Mouse (Mus musculus) small intestine, adult 2 months (tissue): ENCODE data around the gene Megf11. TPM values are rescaled to one million over a fixed set of nuclear protein-coding genes. Genes with fewer than 3 reads are reported as not detected.

Experiments used
- H3K27ac ChIP-seq: fragments of 200-500 bp; 2 replicates; pipeline ENCODE4 v1.5.1; 2012; ENCODE audit warnings: low read depth, low read length, control low read depth, inconsistent platforms; ENCODE audit not compliant: insufficient read depth
- H3K27me3 ChIP-seq: fragments of 200-500 bp; 2 replicates; pipeline ENCODE4 v1.6.1; 2012; ENCODE audit warnings: mild to moderate bottlenecking, moderate library complexity, low read length, inconsistent platforms; ENCODE audit not compliant: control insufficient read depth, insufficient read depth
- H3K36me3 ChIP-seq: fragments of 200-500 bp; 2 replicates; pipeline ENCODE4 v1.6.1; 2012; ENCODE audit warnings: mild to moderate bottlenecking, low read length, control low read depth, inconsistent platforms; ENCODE audit not compliant: control insufficient read depth, insufficient read depth
- H3K4me1 ChIP-seq: fragments of 200-500 bp; 2 replicates; pipeline ENCODE4 v1.6.1; 2012; ENCODE audit warnings: low read length, inconsistent platforms, mixed read lengths; ENCODE audit not compliant: control insufficient read depth, insufficient read depth, insufficient read length
- H3K4me3 ChIP-seq: fragments of 200-500 bp; 2 replicates; pipeline ENCODE4 v1.5.1; 2012; ENCODE audit warnings: low read depth, mild to moderate bottlenecking, control low read depth, inconsistent platforms, low read length, moderate library complexity
- CTCF ChIP-seq: fragments of 200-500 bp; IDR thresholded peaks from 2 replicates; pipeline ENCODE4 v1.5.1; 2012; ENCODE audit warnings: low read depth, mild to moderate bottlenecking, control low read depth, inconsistent platforms, low read length, moderate library complexity, mixed read lengths; ENCODE audit not compliant: insufficient replicate concordance, insufficient read length; ENCODE audit errors: extremely low read depth
- POLR2A ChIP-seq: fragments of 200-500 bp; IDR thresholded peaks from 2 replicates; pipeline ENCODE4 v1.6.1; 2012; ENCODE audit warnings: low read depth, mild to moderate bottlenecking, control low read depth, inconsistent platforms, low read length, moderate library complexity
- WGBS: fragments of 180-500 bp; shearing (Covaris S2); methylation state at CpG from one replicate; pipeline ENCODE4 v1.1.7; 2018; 5-methylcytosine and 5-hydroxymethylcytosine counted together
- polyA plus RNA-seq: library from polyadenylated mRNA; depleted of rRNA; stranded (reverse); fragments of >200 nt; gene quantifications from 2 replicates; pipeline ENCODE4 v1.2.3, GENCODE M21; 2012

Gene Megf11
- polyA plus RNA-seq, 1 experiment, result 0.10 TPM

DNA sequence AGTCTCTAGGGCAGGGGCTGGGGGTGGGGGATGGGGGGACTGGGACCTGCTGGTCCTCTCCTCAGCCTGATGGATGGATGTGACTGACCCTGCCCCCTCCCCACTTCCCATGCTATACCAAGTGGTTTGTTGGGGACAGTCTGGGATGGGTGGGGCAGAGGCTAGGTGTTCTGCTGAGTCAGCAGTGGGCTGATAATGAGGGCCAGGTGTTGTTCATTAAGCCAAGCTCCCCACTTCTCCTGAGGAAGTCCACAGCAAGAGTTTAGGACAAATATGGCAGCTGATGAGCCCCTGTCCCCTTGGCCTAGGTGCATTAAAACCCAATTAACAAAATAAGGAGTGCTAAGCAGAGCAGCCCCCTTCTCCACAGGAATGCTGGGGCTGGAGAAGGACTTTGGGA is 190.2 kb downstream of the Megf11 start:
- no peaks in the 10 kb centered on the region for H3K36me3 ChIP-seq
- H3K4me3 ChIP-seq, result no peak overlapping the region
- no peak overlapping the region for H3K27ac ChIP-seq
- H3K27me3 ChIP-seq, result peaks cover 7% of the 10 kb centered on the region; the same call in 1 of the 2 replicates
- TF ChIP-seq CTCF, result no peak
- TF ChIP-seq POLR2A, result no peak
- H3K4me1 ChIP-seq, result peaks cover 16% of the 10 kb centered on the region

DNA sequence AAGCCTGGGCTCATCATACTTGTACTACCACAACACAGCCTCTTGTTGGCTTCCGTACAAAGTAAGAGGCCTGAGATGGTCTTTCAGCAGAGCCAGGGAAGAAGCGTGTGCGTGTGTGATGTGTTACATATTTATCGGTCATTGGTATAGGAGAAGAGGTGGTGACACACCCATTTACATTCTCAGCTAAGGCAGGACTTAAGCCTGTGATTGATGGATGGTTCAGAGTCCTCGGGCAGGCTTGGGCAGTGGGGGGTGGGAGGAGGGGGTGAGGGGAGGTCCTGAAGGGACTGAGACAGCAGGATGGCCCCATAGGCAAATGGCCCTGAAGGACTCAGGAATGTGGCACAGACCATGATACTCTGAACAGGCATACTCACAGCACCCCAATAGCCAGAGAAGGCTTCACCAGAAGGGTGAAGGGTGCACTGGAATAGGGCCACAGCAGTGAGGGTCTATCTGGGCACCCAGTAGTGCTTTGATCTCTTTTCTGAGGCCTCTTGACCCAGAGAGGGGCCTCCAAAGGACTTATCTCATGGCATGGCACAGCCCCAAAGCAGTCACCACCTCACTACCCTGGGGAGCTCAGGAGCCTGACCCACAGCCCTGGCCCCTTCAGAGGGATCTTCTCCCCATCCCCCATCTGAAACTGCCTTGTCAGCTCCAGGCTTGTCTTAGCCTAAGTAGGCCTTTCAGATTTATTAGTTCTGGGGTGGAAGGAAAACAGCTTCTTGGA is 190.9 kb downstream of the Megf11 start:
- peaks cover 9% of the 10 kb centered on the region; the same call in 1 of the 2 replicates for H3K27me3 ChIP-seq
- WGBS, result 29% methylated on average over 5 of the region's 5 CpGs
- peaks cover 16% of the 10 kb centered on the region for H3K4me1 ChIP-seq
- no peak overlapping the region for H3K4me3 ChIP-seq
- no peak overlapping the region for H3K27ac ChIP-seq
- no peaks in the 10 kb centered on the region for H3K36me3 ChIP-seq
- TF ChIP-seq POLR2A, result no peak
- no peak for TF ChIP-seq CTCF

DNA sequence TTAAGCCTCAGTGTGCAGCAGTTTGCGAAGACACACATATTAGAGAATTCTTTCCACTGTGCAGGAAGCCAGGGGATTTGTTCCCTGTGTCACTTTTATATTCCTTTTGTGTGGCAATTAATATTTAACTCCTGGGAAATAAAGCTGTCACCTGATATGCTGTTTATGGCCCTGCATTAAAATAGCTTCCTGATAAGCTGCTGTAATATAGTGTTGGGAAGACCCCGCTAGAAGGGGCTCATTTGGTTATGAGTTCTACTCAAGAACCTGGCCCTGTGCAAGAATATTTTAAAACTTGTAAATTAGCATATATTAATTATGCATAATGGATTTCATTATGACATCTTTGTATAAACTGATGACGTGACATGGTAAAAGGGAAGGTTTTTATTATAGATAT is 191.7 kb downstream of the Megf11 start:
- TF ChIP-seq CTCF (no peak), POLR2A (no peak)
- Histone ChIP-seq H3K27me3 (peaks cover 7% of the 10 kb centered on the region; the same call in 1 of the 2 replicates), H3K36me3 (no peaks in the 10 kb centered on the region), H3K4me3 (no peak overlapping the region), H3K4me1 (peaks cover 16% of the 10 kb centered on the region), H3K27ac (no peak overlapping the region)
- WGBS, result 30% methylated on average over 3 of the region's 3 CpGs

DNA sequence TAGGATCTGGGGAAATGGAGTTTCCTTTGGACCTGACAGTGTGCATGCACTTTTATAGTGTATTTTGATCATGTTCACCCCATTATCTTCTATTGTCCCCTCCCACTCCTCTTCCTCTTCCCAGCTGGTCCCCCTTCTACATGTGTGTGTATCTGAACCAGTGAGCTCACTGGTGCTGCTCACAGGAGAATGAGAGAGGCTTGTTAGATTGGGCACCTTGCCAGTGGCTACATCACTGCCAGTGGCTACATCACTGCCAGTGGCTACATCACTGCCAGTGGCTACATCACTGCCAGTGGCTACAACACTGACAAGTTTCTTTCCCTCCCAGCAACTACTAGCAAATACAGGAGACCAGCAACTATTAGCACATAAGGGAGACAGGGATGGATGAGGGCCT is 192.6 kb downstream of the Megf11 start:
- Histone ChIP-seq H3K4me1 (peaks cover 16% of the 10 kb centered on the region), H3K27me3 (peaks cover 7% of the 10 kb centered on the region; the same call in 1 of the 2 replicates), H3K27ac (no peak overlapping the region), H3K4me3 (no peak overlapping the region), H3K36me3 (no peaks in the 10 kb centered on the region)
- TF ChIP-seq CTCF (no peak), POLR2A (no peak)

DNA sequence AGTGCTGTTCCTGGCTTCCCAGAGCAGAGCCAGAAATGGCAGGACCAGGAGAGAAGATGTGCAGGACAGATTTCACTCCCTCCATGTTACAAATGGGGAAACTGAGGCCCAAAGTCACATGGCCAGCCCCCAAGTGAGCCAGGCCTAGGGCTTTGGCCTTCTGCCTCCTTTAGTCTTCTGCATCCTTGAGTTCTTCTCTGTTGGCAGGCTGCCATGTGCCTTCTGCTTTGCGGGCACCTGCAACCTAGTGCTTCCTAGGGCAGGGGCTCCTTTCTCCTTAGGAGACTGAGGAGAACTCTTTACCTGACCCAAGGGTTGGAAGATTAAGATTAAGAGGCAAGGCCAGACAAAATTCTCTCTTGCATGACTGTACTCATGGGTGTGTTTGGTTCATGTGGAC is 193.9 kb downstream of the Megf11 start:
- Histone ChIP-seq H3K27me3 (peaks cover 7% of the 10 kb centered on the region; the same call in 1 of the 2 replicates), H3K4me3 (no peak overlapping the region), H3K27ac (no peak overlapping the region), H3K36me3 (no peaks in the 10 kb centered on the region), H3K4me1 (peaks cover 16% of the 10 kb centered on the region)
- 20% methylated on average over 1 of the region's 1 CpGs for WGBS
- TF ChIP-seq POLR2A (no peak), CTCF (no peak)

DNA sequence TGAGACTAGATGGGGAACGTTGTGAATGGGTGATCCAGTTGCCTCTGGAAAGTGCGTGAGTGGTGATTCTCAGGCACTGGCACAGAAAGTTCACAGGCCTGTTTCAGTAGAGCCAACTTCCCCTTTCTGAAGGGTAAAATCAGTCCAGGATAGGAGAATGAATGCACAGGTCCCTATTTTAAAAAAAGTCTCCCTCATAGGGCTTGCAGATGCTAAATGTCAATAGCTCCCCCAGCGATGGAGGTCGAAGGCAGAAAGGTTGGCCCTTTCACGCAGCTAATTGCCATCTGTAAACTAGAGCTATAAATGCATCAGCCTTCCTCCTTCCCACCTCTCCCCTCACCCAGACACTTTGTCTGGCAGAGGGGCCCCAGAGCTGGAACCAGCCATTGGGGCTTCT is 200.9 kb downstream of the Megf11 start:
- no peak for TF ChIP-seq POLR2A
- TF ChIP-seq CTCF, result no peak
- Histone ChIP-seq H3K27ac (no peak overlapping the region), H3K4me3 (no peak overlapping the region), H3K36me3 (no peaks in the 10 kb centered on the region), H3K27me3 (peaks cover 3% of the 10 kb centered on the region; the same call in 1 of the 2 replicates), H3K4me1 (peaks cover 2% of the 10 kb centered on the region; the same call in 1 of the 2 replicates)
- WGBS, result 61% methylated on average over 5 of the region's 5 CpGs

DNA sequence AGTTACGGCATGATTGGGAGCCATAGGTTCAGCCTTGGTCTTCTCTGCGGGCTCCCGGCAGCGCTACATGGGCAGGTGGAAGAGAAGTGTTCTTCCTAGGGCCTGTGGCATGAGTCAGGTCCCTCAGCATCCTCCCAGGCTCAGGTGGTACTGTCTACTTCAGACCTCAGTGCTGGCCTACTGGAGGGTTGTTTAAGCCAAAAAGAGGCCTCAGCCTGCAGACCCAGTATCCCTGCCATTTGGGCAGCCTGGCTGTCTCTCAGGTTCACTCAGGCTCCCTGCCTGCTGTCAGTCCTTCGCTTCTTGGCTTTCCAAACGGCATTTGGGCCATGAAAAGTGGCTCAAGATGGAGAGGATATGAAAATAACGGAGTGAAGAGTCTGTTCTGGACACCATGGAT is 202.6 kb downstream of the Megf11 start:
- Histone ChIP-seq H3K27ac (no peak overlapping the region), H3K4me1 (peaks cover 2% of the 10 kb centered on the region; the same call in 1 of the 2 replicates), H3K36me3 (no peaks in the 10 kb centered on the region), H3K4me3 (no peak overlapping the region), H3K27me3 (peaks cover 3% of the 10 kb centered on the region; the same call in 1 of the 2 replicates)
- TF ChIP-seq POLR2A, result no peak
- no peak for TF ChIP-seq CTCF
- 92% methylated on average over 7 of the region's 7 CpGs for WGBS

DNA sequence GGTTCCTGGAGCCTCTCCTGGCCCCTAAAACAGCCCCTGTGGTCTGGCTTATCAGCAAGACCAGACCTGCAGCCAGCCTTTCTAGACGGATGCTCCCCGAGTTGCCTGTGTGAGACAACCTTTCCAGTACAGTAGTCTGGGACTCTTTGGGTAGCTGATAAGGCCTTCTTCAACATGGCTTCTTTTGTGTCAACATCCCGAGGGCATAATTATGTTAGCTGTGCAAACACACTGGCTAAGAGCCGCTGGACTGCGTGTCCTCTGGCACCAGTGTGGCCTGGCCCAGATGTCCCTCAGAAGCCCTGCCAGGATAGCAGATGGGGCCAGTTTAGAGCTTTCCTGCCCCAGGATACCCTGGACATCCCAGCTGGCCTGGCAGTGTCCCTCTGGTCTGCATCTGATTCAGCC is 205.2 kb downstream of the Megf11 start:
- WGBS, result 11% methylated on average over 5 of the region's 5 CpGs
- Histone ChIP-seq H3K4me1 (peaks cover 4% of the 10 kb centered on the region; the same call in 1 of the 2 replicates), H3K4me3 (no peak overlapping the region), H3K27me3 (peaks cover 3% of the 10 kb centered on the region; the same call in 1 of the 2 replicates), H3K27ac (no peak overlapping the region), H3K36me3 (no peaks in the 10 kb centered on the region)
- TF ChIP-seq CTCF (no peak), POLR2A (no peak)
